Mouse (Mus musculus): ENCODE measurements around the gene Myo1c.

DNA sequence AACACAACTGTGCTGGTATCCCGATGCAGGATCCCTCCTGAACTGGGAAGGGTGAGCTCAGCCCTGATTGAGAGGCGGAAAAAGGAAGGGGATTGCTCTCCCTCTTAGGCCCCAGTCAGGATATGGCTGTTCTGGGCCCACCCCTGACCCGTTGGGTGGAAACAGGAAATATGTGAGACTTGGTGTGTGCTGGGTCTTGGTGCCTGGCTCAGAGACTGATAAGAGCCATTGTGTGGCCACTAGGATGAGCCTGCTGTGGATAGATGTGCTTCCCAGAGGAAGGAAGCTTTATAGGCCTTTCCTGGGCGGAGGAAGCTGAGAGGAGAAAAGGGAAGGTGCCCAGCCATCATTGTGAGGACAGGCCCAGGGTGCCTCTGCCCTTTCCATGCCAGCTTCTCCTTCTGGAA, 1.1 kb upstream of the Myo1c start:
- no peak for TF ChIP-seq POLR2A (IDR thresholded peaks at IDR 0.05; ENCODE audit: borderline replicate concordance, extremely low read depth, insufficient read depth, insufficient read length, poor library complexity, severe bottlenecking)
- no peak for TF ChIP-seq CTCF (IDR thresholded peaks at IDR 0.05; ENCODE audit: borderline replicate concordance, extremely low read depth, insufficient read depth, insufficient read length)
